Mouse (Mus musculus) midbrain, embryonic 15.5 days (tissue): ENCODE results near the gene Ptger2. TPM values are rescaled to one million over a fixed set of nuclear protein-coding genes. Genes with fewer than 3 reads are reported as not detected.

Experiments
- ATAC-seq: fragments of 200-750 bp; cut with Nextera tagmentation; replicated peaks from 2 replicates; pipeline ENCODE4 v1.8.0; 2017; ENCODE audit warnings: moderate TSS enrichment
- H3K27ac ChIP-seq: fragments of 300-500 bp; sonication (generic); 2 replicates; pipeline ENCODE4 v1.5.1; 2015; ENCODE audit warnings: mild to moderate bottlenecking, inconsistent platforms
- H3K27me3 ChIP-seq: fragments of 300-500 bp; sonication (generic); replicated peaks from 2 replicates; pipeline ENCODE4 v1.6.1; 2015; ENCODE audit warnings: inconsistent platforms
- H3K36me3 ChIP-seq: fragments of 300-500 bp; sonication (generic); replicated peaks from 2 replicates; pipeline ENCODE4 v1.6.1; 2015; ENCODE audit warnings: inconsistent platforms
- H3K4me1 ChIP-seq: fragments of 300-500 bp; sonication (generic); 2 replicates; pipeline ENCODE4 v1.6.1; 2015; ENCODE audit warnings: inconsistent platforms
- H3K4me2 ChIP-seq: fragments of 300-500 bp; sonication (generic); 2 replicates; pipeline ENCODE4 v1.6.1; 2015; ENCODE audit warnings: inconsistent platforms, mild to moderate bottlenecking, moderate library complexity
- H3K4me3 ChIP-seq: fragments of 300-500 bp; sonication (generic); 2 replicates; pipeline ENCODE4 v1.5.1; 2015; ENCODE audit warnings: mild to moderate bottlenecking, inconsistent platforms
- H3K9ac ChIP-seq: fragments of 300-500 bp; sonication (generic); 2 replicates; pipeline ENCODE4 v1.6.1; 2015; ENCODE audit warnings: mild to moderate bottlenecking, inconsistent platforms
- H3K9me3 ChIP-seq: fragments of 300-500 bp; sonication (generic); 2 replicates; pipeline ENCODE4 v1.6.1; 2016; ENCODE audit warnings: inconsistent platforms
- WGBS: fragments of 180-500 bp; shearing (Covaris S2); methylation state at CpG from one replicate; pipeline ENCODE4 v1.1.7; 2015; ENCODE audit warnings: mixed read lengths; 5-methylcytosine and 5-hydroxymethylcytosine counted together
- polyA plus RNA-seq: library from polyadenylated mRNA; unstranded; fragments of >200 nt; fragmentation: Nextera tagmentation; extraction: Ambion mirVana; gene quantifications from 2 replicates; pipeline ENCODE4 v1.2.1, GENCODE M21; 2015

Gene Ptger2
- polyA plus RNA-seq, 1 experiment from 2014 or later, result 0.93 TPM

DNA sequence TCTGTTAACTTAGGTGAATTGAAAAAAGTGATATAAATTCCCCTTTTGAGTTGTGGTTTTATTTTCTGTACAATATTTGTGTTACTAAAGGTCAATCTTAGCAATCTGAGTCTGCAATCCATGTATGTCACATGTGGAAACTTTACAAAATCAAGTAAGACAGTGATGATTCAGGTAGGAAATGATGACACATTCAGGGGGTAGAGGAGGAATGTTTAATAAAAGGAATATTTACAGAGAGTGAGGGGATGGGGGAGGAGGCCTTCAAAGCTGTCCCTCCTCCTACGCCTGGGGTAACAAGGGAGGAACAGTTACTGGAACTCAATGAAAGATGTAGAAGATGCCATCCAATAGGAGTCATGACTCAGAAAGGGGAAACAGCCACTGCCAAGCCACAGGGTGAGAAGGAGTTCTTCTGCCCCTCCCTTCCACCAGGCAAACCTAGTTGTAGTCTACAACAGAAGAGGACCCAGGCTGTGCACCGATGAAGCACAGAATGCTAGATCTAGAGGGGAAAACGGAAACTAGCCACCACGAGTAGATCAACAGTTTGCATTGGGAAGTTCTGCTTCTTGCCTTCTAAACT is 17.8 kb downstream of the Ptger2 start:
- H3K4me3 ChIP-seq, result no peak overlapping the region
- H3K9ac ChIP-seq, result no peak overlapping the region
- no peaks in the 10 kb centered on the region for H3K9me3 ChIP-seq
- 88% methylated on average over 4 of the region's 4 CpGs for WGBS
- H3K4me1 ChIP-seq, result no peaks in the 10 kb centered on the region
- H3K36me3 ChIP-seq, result no peaks in the 10 kb centered on the region
- no peak overlapping the region for H3K27ac ChIP-seq
- no peak overlapping the region for H3K4me2 ChIP-seq
- no peak for ATAC-seq
- no peaks in the 10 kb centered on the region for H3K27me3 ChIP-seq

DNA sequence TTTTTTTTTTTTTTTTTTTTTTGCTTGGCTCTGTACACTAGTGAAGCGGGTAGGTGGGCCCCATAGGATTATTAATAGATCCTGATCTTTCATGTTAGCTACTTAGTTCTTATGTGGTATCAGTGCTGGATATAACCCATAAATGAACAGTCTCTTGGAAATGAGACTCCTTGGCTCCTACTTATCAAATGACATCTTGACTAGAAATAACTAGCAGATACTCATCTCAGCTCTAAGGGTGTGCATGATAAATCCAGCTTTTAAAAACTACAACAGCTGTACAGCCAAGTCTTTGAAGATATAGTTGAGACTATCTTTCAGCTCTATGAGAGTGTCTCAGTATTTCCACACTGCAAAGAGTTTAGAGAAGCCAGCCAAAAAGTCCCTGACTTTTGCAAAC is 21.2 kb downstream of the Ptger2 start:
- 89% methylated on average over 1 of the region's 1 CpGs for WGBS
- Histone ChIP-seq H3K9me3 (no peaks in the 10 kb centered on the region), H3K9ac (no peak overlapping the region), H3K36me3 (no peaks in the 10 kb centered on the region), H3K4me3 (no peak overlapping the region), H3K27ac (no peak overlapping the region), H3K27me3 (no peaks in the 10 kb centered on the region), H3K4me2 (no peak overlapping the region), H3K4me1 (no peaks in the 10 kb centered on the region)
- ATAC-seq, result no peak

DNA sequence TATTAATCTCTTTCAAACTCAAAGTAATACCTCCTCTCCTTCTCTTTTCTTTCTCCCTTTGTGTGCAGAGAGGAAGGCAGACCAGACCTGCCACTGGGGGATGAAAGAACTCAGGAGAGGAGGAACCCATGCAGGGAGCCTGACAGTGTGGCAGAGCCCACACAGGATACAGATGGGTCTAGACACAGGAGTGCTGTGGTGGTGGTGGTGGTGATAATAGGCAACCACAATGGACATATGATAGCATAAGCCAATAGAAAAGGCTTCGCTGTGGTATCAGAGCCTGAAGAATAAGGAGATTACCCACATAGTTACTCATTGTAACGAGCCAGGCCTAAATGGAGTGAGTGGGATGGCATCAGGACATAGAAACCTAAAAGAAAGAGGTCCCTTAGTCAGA is 23.3 kb downstream of the Ptger2 start:
- Histone ChIP-seq H3K4me1 (no peaks in the 10 kb centered on the region), H3K27me3 (no peaks in the 10 kb centered on the region), H3K36me3 (no peaks in the 10 kb centered on the region), H3K4me2 (no peak overlapping the region), H3K9ac (no peak overlapping the region), H3K9me3 (no peaks in the 10 kb centered on the region), H3K4me3 (no peak overlapping the region), H3K27ac (no peak overlapping the region)
- ATAC-seq, result no peak
- WGBS, result 84% methylated on average over 2 of the region's 2 CpGs

DNA sequence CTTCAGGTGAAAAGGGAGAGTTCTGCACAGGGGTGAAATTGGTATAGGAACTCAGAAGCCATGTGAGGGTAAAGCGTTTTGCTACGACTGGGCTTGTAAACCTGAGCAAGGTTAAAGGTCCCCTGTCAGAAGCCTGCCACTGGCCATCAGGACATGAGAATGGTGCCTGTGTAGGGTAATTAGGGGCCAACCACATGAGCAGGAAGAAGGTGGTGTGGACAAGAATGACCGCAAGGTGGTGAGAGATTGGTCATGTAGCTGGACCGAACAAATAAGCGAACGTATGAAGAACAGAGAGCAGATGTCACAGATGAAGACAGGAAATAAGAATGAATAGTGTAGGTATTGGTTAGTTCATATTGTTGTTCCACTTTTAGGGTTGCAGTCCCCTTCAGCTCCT is 23.7 kb downstream of the Ptger2 start:
- ATAC-seq, result no peak
- 93% methylated on average over 6 of the region's 6 CpGs for WGBS
- Histone ChIP-seq H3K4me1 (no peaks in the 10 kb centered on the region), H3K4me2 (no peak overlapping the region), H3K4me3 (no peak overlapping the region), H3K27me3 (no peaks in the 10 kb centered on the region), H3K9me3 (no peaks in the 10 kb centered on the region), H3K9ac (no peak overlapping the region), H3K27ac (no peak overlapping the region), H3K36me3 (no peaks in the 10 kb centered on the region)

DNA sequence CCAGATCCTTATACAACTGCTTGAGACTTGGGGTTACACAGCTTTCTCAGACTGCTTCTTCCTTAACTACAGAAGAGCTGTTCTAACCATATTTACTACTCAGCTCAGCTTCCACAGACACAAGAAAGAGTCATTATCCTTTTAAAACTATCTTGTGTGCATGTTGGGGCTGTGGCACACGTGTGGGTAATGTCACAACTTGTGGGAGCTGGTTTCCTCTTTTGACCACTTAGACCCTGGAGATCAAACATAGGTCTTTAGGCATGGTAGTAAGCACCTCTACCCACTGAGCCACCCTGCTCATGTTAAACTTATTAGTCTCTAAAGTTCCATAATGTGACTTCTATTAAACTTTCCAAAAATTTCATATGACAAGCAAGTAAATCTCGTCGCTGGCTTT is 33.6 kb downstream of the Ptger2 start:
- no peak overlapping the region for H3K4me2 ChIP-seq
- no peaks in the 10 kb centered on the region for H3K27me3 ChIP-seq
- H3K9me3 ChIP-seq, result no peaks in the 10 kb centered on the region
- no peaks in the 10 kb centered on the region for H3K36me3 ChIP-seq
- no peaks in the 10 kb centered on the region for H3K4me1 ChIP-seq
- no peak overlapping the region for H3K27ac ChIP-seq
- no peak overlapping the region for H3K4me3 ChIP-seq
- no peak overlapping the region for H3K9ac ChIP-seq
- ATAC-seq, result no peak
- WGBS, result 95% methylated on average over 3 of the region's 3 CpGs

DNA sequence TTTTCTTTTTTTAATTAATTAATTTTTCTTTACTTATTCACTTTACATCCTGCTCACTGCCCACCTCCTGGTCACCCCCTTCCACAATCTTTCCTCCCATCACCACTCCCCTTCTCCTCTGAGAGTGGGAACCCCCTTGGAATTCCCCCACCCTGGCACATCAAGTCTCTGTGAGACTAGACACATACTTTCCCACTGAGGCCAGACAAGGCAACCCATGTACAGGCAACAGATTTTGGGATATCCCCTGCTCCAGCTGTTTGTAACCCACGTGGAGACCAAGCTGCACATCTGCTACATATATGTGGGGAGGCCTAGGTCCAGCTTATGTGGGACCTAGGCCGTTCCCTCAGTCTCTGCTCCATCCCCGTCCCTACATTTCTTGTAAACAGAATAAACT is 46.3 kb downstream of the Ptger2 start:
- Histone ChIP-seq H3K9ac (no peak overlapping the region), H3K36me3 (no peaks in the 10 kb centered on the region), H3K9me3 (no peaks in the 10 kb centered on the region), H3K4me1 (no peaks in the 10 kb centered on the region), H3K4me2 (no peak overlapping the region), H3K4me3 (no peak overlapping the region), H3K27me3 (no peaks in the 10 kb centered on the region), H3K27ac (no peak overlapping the region)
- ATAC-seq, result no peak
- WGBS, result 88% methylated on average over 3 of the region's 3 CpGs

DNA sequence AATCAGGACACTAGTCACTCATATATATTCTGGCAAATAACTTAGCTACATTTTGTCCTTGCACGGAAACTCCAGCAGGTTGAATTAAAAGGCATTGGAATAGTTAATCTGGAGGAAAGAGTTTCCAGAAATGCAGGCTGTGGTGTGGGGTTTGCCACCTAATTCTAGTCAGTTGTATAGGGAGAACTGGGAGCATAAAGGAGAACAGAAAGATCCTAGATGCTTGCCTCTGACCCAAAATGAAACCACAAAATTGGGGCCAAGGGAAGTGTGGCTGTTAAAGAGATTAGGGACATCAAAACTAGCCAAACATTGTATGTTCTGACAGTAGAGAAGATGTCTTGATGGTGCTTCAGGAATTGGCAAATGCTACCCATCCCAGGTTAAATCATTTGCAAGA is 48.6 kb downstream of the Ptger2 start:
- Histone ChIP-seq H3K27me3 (no peaks in the 10 kb centered on the region), H3K36me3 (no peaks in the 10 kb centered on the region), H3K4me1 (no peaks in the 10 kb centered on the region), H3K9ac (no peak overlapping the region), H3K27ac (no peak overlapping the region), H3K4me2 (no peak overlapping the region), H3K4me3 (no peak overlapping the region), H3K9me3 (no peaks in the 10 kb centered on the region)
- no peak for ATAC-seq
- WGBS, result 90% methylated on average over 1 of the region's 1 CpGs

DNA sequence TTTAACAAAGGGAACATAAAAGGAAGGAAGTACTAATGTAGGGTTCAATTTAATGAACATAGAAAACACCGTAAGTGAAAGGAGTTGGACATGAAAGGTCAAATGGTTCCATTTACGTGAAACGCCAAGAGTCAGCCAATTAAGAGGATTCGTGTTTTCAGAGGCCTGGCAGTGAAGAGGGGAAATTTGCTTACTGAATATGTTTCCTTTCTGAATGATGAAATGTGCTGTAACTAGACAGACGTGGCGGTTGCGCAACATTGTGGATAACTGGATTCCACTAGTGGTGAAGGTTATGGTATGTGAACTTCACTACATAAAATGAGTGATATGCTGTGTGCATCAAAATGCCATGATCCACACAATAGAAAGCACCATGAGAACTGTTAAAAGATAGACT is 50.1 kb downstream of the Ptger2 start:
- Histone ChIP-seq H3K27me3 (no peaks in the 10 kb centered on the region), H3K4me1 (no peaks in the 10 kb centered on the region), H3K9me3 (no peaks in the 10 kb centered on the region), H3K4me2 (no peak overlapping the region), H3K4me3 (no peak overlapping the region), H3K9ac (no peak overlapping the region), H3K36me3 (no peaks in the 10 kb centered on the region), H3K27ac (no peak overlapping the region)
- WGBS, result 91% methylated on average over 7 of the region's 7 CpGs
- no peak for ATAC-seq

DNA sequence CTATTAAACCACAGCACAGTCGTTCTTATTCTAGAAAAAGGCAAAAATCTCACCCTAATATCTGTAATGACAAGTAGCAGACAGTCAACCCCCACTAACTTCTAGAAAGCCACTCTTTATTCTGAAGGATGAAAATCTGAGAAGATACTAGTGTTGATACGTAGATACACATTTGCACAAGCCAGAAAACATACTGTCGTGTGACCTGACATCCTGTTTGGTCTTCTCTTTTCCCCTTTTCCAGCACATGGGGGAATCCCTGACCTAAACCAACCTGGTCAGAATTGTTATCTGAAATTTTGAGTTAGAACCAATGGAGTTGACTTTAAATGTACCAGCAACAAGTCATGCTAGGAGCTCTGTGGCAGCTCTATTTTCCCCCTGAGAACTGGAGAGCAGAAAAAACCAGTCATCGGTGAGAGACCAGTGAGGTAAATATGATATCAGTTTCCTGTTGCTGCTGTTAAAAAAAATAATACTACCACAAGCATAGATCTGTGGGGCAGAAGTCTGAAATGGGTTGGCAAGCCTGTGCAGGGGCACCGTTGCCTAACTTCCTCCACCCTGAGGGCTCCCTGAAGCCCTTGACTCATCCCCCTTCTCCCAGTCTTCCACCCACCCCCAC is 53.0 kb downstream of the Ptger2 start:
- H3K4me2 ChIP-seq, result no peak overlapping the region
- no peaks in the 10 kb centered on the region for H3K36me3 ChIP-seq
- no peaks in the 10 kb centered on the region for H3K27me3 ChIP-seq
- no peak overlapping the region for H3K9ac ChIP-seq
- whole genome bisulfite sequencing, result 89% methylated on average over 5 of the region's 5 CpGs
- no peak overlapping the region for H3K4me3 ChIP-seq
- ATAC-seq, result no peak
- no peaks in the 10 kb centered on the region for H3K4me1 ChIP-seq
- H3K27ac ChIP-seq, result no peak overlapping the region
- no peaks in the 10 kb centered on the region for H3K9me3 ChIP-seq

DNA sequence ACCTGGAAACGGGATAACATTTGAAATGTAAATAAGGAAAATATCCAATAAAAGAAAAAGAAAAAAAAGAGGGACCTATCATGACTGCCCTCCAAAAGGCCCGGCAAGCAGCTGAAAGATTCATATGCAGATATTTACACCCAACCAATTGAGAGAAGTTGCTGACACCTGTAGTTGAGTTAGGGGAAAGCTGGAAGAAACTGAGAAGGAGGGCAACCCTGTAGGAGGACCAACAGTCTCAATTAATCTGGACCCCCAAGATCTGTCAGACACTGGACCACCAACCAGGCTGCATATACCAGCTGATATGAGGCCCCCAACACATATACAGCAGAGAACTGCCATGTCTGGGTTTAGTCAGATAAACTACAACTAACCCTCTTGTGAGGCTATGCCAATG is 60.1 kb downstream of the Ptger2 start:
- Histone ChIP-seq H3K9ac (no peak overlapping the region), H3K27ac (no peak overlapping the region), H3K27me3 (no peaks in the 10 kb centered on the region), H3K36me3 (no peaks in the 10 kb centered on the region), H3K4me2 (no peak overlapping the region), H3K4me1 (no peaks in the 10 kb centered on the region), H3K9me3 (no peaks in the 10 kb centered on the region), H3K4me3 (no peak overlapping the region)
- no peak for ATAC-seq
- WGBS, result 81% methylated on average over 2 of the region's 2 CpGs

DNA sequence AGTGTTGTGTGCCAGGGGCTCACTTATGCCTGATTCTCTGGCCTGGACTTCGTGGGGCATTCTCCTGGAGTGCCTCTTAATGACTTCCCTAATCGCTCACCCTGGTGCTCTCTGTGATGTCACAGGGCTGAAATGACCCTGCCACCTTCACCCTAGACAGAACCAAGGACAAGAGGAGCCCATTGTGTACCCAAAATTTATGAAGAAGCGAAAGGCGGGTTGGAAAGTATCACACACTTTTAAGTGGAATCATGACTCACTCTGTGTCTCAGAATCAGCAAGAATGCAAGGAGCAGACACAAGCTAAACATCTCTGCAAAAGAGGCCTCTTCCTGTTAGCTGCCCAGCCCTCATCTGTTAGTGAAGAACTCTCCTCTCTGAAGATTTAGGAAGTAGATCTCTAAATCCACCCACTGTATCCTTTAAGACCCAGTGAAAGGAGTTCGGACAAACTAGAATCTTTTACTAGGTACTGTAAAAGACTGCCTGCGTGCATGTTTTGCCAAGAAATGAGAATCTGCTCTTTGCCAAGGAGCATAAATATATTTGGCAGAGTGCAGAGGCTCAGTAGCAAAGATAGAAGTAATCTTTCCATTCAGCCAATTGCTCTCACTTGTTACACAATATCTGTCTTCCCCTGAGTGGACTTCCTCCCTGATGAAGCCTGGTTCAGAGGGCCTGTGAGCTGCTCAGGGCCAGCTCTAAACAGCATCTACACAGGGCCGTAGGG is 61.9 kb downstream of the Ptger2 start:
- H3K27me3 ChIP-seq, result no peaks in the 10 kb centered on the region
- H3K9me3 ChIP-seq, result no peaks in the 10 kb centered on the region
- H3K36me3 ChIP-seq, result no peaks in the 10 kb centered on the region
- H3K9ac ChIP-seq, result no peak overlapping the region
- WGBS, result 81% methylated on average over 7 of the region's 7 CpGs
- H3K4me3 ChIP-seq, result no peak overlapping the region
- no peak overlapping the region for H3K27ac ChIP-seq
- ATAC-seq, result no peak
- H3K4me1 ChIP-seq, result no peaks in the 10 kb centered on the region
- no peak overlapping the region for H3K4me2 ChIP-seq

DNA sequence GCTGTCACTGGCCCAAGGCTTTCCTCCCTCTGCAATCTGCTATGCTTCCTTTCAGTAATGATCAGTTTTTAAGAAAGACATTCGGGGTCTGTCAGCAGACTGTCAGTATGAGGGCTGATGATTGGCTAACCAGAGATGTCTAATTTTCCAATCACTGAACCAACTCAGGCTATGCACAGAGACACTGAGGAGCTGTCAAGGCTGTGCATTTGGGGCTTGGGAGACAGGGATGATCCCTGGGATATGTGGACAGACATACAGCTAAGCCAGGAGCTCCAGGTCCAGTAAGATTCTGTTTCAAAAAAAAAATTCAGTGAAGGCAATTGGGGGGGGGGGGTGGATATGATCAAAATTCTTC is 62.4 kb downstream of the Ptger2 start:
- Histone ChIP-seq H3K4me1 (no peaks in the 10 kb centered on the region), H3K36me3 (no peaks in the 10 kb centered on the region), H3K4me3 (no peak overlapping the region), H3K9ac (no peak overlapping the region), H3K9me3 (no peaks in the 10 kb centered on the region), H3K27ac (no peak overlapping the region), H3K4me2 (no peak overlapping the region), H3K27me3 (no peaks in the 10 kb centered on the region)
- ATAC-seq, result no peak
- 79% methylated on average over 1 of the region's 1 CpGs for WGBS

DNA sequence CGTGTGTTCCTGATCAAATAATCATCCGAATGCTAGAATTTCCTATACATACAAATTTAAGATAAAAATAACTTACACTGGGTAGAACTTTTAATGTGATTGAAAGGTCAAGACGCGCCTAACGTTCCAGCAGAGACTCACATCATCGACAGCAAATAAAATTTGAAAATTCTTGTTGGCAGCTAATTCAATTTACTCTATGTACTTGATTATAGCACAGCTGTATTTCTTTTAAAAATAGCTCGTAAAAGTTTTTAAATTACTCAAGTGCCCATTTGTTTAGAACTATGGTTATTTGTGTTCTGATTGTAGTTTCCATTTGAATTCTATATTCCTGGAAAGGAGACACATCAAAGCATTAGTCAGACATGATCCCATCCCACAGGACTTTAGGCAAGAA is 63.1 kb downstream of the Ptger2 start:
- WGBS, result 91% methylated on average over 7 of the region's 7 CpGs
- H3K27me3 ChIP-seq, result no peaks in the 10 kb centered on the region
- no peaks in the 10 kb centered on the region for H3K4me1 ChIP-seq
- H3K27ac ChIP-seq, result no peak overlapping the region
- no peak overlapping the region for H3K4me2 ChIP-seq
- H3K4me3 ChIP-seq, result no peak overlapping the region
- no peaks in the 10 kb centered on the region for H3K9me3 ChIP-seq
- no peaks in the 10 kb centered on the region for H3K36me3 ChIP-seq
- ATAC-seq, result no peak
- H3K9ac ChIP-seq, result no peak overlapping the region
